Mouse (Mus musculus) frontal cortex, postnatal 36 days (tissue): Measurements from ENCODE around the gene Madd.

Experiments used
- DNase-seq, 2 experiments: peaks; one replicate each; pipeline ENCODE4 v3.0.0; 2022; ENCODE audit warnings: low spot score in 2 of 2

Gene Madd

DNA sequence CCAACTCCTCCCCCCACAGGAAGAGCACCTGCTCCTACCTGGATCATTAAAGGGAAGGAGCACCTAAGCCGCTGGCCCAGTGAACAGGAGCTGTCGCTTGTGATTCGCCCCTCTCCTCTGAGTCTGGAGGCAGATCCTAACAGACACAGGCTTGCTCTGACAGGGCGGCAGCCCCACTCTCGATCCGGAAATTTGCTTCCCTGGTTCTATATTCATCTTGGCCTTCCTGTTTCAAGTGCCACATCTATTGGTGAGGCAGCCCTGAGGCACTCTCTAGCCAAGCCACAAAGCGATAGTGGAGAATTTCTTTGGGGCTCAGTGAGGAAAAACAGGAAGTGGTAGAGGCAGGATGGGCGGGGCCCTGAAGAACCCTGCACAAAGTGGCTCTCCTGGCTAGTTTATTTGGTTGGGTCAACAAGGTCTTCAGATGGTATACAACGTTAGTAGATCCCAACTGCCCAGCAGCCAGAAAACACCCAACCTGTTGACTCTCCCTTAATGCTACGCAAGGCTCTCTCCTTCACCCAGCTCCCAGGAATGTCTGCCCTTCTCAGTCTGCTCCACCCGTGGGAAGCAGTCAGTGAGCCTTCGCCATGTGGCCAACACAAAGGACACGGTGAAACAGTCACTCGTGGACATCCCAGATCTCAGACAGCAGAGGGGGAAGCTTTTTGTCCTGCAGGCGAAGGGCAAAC is at the start of gene Madd:
Gene Madd, minus strand, starts transcription at position 127 of the 695 bp plus-strand sequence.
- DNase-seq: no peak

DNA sequence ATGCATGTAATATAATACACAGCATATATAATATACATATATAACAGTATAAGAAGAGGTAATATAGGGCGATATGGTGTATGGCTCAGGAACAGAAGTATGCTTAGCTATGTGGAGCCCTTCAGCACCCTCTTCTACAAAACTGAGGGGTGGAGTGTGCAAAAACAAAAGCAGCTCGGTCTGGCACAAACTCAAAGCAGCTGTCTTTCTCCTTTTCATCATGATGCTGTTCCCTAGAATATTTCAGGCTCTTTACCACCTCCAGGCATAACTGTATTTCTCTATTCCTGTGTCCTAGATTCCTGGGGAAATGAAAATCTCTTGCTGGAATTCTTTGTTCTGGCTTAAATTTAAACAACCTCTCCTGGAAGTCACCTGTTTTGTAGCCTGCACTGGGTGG is 46.1 kb upstream of the Madd start:
- DNase-seq: peak; percentile 46 to 75

DNA sequence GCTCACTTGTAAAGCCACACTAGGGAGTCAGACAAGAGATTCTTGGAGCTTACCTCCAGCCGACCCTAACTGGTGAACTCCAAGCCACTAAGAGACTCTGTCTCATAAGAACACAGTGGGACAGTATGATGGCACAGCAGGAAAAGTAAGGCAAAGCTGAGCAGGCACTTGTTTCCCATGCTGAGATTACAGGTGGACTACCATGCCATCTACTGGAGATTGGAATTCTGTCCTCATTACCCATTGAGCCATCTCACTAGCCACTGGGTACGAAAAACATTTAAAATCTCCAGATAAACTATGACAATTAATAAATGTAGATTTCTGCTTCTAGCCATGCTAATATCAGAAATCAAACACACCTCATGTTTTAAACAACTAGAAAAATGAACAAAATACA is 40.0 kb upstream of the Madd start:
- no peak for DNase-seq

DNA sequence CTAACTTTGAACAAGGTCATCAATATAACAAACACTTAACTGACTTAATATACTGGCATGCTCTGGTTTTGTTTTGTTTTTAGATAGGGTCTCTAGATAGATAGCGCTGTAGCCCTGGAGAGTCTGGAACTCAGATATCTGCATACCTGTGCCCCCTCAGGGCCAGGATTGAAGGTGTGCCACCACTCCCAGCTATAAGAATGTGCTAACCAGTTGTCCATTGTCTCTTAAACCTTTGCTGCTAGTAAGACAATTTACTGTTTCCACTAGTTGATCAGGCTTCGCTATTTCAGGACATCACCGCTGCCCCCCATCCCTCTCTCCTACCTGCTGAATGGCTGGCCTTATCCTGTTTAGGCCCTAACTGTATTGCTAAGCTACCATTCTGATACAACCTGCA is 36.9 kb upstream of the Madd start:
- DNase-seq: no peak

DNA sequence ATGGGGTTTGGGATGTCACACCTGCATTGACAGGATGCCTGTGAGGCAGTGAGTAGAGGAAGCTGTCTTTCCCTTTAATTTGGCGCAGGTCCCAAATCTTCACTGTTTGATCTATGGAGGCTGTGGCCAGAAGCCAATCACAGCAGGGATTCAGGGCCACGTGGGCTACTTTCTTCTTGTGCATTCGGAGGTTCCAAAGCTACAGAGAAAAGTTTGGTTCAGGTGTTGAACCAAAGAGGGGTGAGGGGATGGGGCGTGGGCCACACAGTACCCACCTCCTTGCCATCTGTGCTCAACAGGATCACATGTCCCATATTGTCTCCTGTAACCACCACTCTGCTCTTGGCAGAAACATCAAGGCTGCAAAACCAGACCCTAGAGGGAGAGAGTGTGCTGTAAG is 33.4 kb upstream of the Madd start:
- no peak for DNase-seq

DNA sequence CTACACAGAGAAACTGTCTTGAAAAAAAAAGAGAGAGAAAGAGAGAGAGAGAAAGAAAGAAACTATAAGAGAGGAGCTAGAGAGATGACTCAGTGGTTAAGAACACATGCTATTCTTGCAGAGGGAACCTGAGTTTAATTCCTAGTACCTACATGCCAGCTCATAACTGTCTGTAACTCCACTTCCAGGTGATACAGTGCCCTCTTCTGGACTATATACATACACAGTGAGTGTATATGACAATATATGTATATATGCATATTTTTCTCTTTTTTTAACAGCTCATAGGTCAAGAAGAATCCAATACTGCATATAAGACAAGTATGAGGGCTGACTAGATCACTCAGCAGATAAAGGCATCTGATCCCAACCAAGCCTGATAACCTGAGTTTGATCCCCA is 29.7 kb upstream of the Madd start:
- no peak for DNase-seq

DNA sequence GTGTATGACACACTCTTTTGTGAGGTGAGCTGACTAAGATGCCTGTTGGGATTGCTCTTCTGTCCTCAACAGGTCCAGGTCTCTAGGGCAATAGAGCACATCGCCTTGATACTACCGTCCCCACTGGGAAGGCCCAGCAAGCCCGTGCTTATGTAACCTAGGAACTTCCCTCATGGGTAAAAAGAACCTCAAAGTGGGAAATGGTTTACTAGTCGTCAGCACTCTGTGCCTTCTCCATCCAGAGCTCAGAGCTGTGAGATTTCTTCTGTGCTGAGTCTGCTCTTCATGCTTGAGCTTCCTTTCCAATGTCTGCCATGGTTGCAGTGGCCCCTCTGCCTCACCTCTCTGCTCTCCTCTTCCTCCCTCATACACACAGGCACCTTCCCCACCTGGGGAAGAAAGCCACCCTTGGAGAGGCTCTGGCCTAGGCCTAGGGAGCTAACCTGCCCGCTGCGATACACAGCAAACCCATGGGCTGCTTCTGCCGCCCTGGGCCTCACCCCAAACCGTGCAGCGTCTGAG is 22.7 kb upstream of the Madd start:
- DNase-seq: no peak

DNA sequence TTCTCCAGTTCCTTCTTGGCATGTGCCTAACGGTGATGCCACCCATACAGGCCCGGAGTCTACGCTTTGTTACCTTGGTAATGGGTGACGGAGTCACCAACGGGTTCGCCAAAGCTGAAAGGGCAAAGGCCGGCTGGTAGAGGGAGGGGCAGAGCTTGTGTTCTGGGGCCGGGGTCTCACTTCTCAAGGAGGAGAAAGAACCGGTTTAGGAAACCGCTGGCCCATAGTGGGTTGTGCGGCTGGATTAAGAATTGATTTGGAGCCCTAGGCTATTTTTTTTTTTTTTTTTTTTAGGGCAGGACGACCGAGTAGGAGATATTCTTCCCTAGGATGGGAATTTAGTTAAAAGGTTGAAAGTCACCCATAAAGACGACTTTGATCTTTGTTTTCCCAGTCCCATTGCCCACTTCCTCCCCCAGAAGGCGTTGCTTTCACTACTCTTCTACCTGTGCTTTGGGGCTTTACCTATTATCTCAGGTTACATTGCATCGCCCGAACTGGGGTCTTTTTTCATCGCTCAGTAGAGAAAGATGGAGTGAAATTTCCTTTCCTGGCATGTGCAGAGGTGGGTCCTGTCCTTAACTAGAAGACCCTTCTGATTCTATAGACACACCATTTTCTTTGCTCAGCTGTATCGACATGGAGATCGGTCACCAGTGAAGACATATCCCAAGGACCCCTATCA is 19.5 kb upstream of the Madd start:
- DNase-seq: no peak

DNA sequence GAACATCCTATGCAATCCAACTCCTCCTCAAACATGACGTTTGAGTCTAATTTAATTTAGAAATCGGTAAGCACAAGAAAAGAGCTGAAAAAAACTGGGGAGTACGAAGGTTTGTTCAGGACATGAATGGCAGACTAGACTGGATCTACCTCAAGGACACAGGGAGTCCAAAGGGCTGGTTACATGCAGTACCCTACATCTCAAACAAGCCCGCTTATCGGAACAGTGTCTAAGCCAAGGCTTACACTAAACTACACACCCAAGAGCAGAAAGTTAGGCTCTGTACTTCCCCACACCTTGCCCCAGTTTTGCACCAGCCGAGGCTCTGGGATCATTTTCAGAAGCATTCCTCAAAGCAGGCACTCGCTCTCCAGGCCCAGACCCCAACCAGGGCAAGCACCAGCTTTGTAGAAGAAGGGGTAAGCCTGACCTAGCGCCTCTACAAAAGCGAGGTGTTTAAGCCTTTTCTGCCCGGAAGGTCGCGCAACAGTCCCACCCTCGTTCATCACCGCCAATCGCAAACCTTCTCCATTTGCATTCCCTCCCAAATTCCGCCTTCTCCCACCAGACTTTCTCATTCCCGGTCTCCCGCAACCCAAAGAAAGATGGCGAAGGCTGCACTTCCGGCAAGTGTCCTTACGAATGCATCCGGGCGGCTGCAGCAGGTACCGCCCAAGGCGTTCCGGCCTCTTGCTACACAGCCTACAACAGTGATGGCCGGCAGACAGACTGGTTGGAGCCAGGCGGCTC is 18.8 kb upstream of the Madd start, which contains the start of the genes Nr1h3 and Acp2:
Gene Nr1h3, minus strand, starts transcription at position 613 of the 750 bp plus-strand sequence.
Gene Acp2, plus strand, starts transcription at position 664 of the 750 bp plus-strand sequence.
- DNase-seq: peak; percentile 97 to 98

DNA sequence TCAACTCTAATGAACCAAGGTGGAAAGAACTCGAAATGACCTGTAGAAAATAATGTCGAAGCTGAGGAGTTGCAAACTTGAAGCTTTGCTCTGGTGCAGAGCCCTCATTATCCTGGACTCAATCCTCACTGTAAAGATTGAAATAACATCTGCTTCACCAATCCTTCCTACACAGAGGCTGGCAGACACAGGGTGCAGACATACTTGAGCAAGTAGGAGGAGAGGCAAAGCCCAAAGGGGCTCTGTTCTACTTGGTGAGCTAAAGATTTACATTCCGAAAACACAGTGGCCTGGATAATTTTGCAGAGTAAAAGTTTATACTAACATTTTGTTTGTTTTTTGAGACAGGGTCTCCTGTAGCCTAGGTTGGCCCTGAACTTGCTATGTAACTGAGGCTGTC is 15.3 kb upstream of the Madd start:
- no peak for DNase-seq

DNA sequence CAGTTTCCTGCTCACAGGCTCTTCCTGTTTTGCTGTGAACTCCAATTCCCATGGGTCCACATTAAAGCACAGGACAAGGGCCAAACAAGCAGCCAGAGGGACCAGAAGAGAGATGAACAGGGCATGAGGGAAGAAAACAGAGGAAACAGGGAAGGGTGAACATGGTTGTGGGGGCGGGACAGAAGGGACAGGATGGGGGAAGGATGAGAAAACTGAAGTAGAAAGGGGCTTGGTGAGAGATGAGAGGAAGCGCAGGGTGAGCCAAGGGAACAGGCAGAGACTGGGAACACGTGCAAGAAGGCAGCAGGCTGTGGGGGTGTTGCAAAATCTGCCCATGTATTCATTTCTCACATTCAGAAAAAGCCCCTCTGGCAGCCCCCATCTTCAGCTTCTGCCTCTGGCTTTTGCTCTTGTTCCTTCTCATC is 13.0 kb upstream of the Madd start:
- DNase-seq: peak; percentile 50 to 68

DNA sequence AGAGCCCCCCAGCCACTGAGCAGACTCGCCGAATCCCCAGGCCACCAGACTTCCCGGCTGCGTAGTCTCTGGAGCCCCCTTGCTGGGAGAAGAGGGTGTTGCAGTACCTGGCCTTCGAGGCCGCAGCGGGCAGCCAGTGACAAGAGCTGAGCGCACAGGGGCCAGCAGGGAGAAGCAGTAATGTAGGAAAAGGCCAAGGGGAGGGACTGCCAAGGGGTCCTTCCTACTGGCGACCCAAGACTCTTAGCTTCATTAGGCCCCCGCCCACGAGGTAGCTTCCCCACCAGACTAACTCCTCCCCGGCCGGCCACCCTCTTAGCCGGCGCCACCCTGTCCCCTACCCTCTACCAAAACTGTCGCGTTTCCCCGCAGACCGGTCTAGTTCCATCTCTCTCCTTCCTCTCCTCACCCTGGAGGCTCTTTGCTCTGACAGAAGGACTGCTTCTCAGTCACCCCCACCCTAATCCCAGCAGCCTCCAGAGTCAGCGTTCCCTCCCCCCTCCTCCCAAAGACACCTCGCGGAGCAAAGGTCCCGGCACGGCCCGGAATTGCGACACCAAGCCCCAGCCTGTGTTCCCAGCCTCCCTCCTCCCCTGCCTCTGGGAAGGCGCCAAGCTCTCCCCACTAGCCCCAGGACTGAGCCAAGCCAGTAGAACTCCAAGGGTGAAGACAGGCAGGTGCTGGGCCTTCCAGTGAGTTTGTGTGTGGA is 11.1 kb upstream of the Madd start:
- DNase-seq: no peak

DNA sequence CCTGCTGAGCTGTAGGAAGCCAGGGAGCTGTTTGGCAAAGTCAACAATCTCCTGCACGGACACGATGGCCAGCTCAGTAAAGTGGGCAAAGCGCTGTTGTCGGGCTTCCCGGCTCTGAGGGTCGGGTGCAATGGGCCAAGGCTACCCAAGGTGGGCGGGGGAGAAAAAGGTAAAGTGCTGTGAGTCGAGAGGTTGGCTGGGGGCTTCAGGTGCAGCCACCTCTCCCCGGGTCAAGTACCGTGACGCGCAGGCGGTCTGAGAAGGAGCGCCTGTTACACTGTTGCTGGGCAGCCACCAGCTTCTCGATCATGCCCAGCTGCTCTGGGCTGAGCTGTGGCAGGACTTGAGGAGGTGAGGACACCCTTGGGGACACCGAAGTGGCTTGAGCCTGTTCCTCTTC is 6.9 kb upstream of the Madd start:
- no peak for DNase-seq

DNA sequence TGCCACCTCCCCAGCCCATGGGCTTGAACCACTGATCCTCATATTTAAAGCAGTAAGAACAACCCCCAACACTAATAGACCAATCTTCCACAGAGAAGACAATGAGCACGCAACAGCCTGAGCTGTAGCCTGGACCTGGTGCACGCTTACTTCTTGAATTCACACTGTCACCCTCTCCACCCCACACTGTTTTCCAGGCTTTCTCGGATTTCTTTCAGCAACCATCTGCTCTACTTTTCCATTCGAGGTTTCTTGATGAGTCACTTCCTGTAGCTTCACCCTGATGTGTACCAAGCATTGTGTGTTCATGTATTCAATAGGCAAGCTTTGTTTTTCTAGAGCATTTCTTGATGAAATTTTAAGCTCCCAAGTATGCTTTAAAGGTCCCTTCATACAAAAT is 3.8 kb upstream of the Madd start:
- peak in 1 of 2 experiments; percentile 72 for DNase-seq

DNA sequence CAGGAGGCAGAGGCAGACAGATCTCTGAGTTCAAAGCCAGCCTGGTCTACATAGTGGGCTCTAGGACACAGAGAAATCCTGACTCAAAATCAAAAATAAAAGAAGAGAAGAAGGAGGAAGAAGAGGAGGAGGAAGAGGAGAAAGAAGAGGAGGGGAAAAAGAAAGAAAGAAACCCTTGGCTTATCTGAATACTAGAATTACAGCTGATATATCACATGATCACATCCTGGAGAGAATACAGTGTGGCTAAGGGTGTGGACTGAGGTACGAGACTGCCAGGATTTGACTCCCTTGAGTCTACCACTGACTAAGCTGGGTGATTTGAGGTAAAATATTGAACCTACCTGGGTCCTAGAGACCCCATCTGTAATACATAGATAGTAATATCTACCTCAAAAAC is 2.6 kb upstream of the Madd start:
- no peak for DNase-seq

DNA sequence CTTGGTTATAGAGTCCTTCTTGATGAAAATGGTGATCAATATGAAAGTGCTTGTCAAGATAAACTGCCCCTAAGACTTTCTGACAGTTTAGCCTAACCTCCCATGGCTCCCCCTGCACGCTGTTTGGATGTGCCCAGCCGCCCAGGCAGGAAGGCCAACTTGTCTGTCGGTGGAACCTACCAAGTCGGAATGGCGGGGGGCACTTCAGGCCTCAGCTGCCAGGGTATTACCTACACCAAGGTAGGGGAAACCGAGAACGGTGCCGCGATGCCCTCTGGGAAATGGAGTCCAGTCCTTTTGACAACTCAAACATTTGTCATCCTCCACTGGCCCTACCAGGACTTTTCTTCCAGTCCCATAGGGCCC is 506 bp downstream of the Madd start:
- peak; percentile 95 to 98 for DNase-seq

DNA sequence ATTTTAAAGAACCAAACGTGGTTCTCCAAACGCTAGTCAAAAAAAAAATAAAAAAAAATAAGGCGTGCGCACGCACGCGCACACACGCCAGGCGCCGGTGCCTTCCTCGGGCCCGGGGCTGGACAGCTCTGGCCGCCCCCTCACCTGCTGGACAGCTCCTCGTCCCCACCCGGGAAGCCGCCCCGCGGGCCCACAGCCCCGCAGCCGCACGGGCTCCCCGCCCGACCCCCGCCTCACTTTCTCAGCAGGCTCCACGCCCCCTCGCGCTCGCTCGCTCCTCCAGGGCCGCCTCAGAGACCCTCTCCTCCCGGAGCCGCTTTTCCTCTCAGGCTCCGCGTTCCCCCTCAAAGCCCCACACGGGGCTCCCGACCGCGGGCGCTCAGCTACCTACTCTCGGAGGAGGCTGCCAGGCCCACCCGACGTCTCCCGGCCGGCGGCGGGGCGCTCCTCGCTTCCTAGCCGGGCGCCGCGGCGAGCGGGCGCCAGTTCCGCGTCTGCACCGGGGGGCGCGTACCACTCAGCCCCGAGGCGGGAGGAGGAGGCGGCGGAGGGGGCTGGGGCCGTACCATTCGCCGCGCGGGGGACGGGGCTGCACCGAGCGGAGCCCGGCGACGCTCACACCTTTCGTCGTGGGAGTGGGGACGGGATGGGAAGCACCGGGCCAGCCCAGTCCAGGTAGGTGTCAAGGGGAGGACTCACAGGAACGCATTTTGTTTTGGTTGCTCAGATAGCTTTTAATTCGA is 1.1 kb downstream of the Madd start:
- DNase-seq: peak; percentile 85 to 86

DNA sequence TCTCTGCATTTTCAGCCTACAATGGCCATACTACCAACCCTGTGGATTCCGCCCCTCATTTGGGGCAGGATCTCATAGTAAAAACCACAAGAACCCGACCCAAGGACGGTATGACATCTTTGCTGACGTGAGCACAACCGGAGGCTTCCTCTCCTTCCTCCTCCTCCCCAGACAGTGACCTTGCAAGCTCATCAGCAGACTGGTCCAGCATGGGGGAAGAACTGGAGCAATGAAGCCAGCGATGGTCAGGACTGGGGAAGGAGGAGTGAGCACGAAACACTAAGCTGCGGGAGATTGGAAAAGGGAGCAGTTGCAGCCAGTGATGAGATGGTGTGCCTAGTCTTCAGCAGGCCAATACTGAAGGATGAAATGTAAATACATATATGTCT is 1.6 kb downstream of the Madd start:
- DNase-seq: peak; percentile 34 to 38

DNA sequence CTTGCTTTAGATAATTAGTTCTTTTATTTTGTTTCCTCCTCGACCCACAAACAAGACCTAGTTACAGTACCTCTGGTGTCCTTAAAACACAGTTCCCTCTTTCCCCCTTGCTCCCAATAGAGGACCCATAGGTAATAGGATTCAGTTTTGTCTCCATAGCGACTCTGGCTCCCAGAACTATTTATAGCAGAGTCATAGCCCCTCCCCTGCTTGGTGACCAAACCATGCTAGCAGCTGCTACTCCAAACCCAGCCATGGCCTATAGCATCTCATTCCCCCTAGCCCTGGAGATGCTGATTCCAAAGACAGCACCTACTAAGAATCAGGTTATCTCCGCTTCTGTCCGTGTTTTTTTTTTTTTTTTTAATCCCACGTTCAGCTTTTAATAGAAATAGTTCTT is 2.9 kb downstream of the Madd start:
- DNase-seq: no peak

DNA sequence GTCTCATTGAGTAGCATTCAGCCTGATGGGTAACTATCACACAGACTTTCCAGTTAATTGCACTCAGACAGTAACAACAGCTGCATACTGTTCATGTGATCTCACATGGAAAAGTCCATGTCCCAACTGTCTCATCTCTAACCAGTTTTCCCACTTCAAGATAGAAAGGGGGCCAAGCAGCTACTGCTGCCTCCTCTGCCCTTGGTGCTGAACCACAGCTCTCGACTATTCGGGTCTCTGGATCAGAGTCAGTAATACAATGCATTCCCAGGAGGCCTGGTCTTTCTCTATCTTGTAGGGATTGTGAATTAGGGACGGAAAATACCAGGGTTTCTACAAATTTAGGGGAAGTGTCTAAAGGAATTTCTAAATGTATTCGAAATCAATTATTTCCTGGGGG is 3.8 kb downstream of the Madd start:
- no peak for DNase-seq

DNA sequence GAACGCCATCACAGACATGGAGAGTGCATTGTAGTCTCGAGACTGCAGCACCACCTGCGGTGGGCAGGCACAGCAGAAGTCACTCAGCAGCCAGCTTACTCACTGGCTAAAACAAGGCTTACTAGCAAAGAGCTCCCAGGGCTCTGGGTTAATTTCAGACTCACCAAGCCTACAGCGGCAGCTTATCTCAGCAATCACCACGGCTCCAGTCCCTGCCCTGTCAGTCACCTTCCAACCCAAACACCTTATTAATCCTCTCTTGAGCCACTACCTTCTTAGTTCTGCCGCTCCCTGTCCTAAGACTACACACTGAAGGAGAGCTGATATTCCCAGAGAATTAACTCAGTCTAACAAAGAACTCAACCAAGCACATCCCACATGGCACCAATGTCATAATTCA is 7.4 kb downstream of the Madd start:
- DNase-seq: no peak
